Mouse (Mus musculus) intestine, postnatal 0 days (tissue): Measurements from ENCODE around the gene Carmil1. TPM values are rescaled to one million over a fixed set of nuclear protein-coding genes. Genes with fewer than 3 reads are reported as not detected.

ENCODE experiments used
- ATAC-seq: fragments of 200-750 bp; cut with Nextera tagmentation; 2 replicates; pipeline ENCODE4 v1.8.0; 2017; ENCODE audit warnings: mild to moderate bottlenecking, moderate TSS enrichment, moderate library complexity
- H3K27ac ChIP-seq: fragments of 300-500 bp; sonication (generic); 2 replicates; pipeline ENCODE4 v1.5.1; 2014; ENCODE audit warnings: mild to moderate bottlenecking, low read depth, low read length, moderate library complexity
- H3K27me3 ChIP-seq: fragments of 300-500 bp; sonication (generic); replicated peaks from 2 replicates; pipeline ENCODE4 v1.6.1; 2014; ENCODE audit warnings: low read length, mixed read lengths; ENCODE audit not compliant: control insufficient read depth, insufficient read depth
- H3K36me3 ChIP-seq: fragments of 300-500 bp; sonication (generic); 2 replicates; pipeline ENCODE4 v1.6.1; 2014; ENCODE audit warnings: mild to moderate bottlenecking, moderate library complexity; ENCODE audit not compliant: control insufficient read depth, insufficient read depth
- H3K4me1 ChIP-seq: fragments of 300-500 bp; sonication (generic); replicated peaks from 2 replicates; pipeline ENCODE4 v1.6.1; 2014; ENCODE audit warnings: antibody characterized with exemption, low read length, mixed read lengths; ENCODE audit not compliant: control insufficient read depth, insufficient read depth
- H3K4me2 ChIP-seq: fragments of 300-500 bp; sonication (generic); replicated peaks from 2 replicates; pipeline ENCODE4 v1.6.1; 2014; ENCODE audit warnings: low read depth, mild to moderate bottlenecking, moderate library complexity
- H3K4me3 ChIP-seq: fragments of 300-500 bp; sonication (generic); 2 replicates; pipeline ENCODE4 v1.5.1; 2014; ENCODE audit warnings: low read depth, low read length
- H3K9ac ChIP-seq: fragments of 300-500 bp; sonication (generic); 2 replicates; pipeline ENCODE4 v1.6.1; 2014; ENCODE audit warnings: mild to moderate bottlenecking, low read depth, low read length
- H3K9me3 ChIP-seq: fragments of 300-500 bp; sonication (generic); 2 replicates; pipeline ENCODE4 v1.6.1; 2016; ENCODE audit warnings: mixed run types; ENCODE audit not compliant: control insufficient read depth
- CTCF ChIP-seq: sonication (generic); IDR thresholded peaks from 2 replicates; pipeline ENCODE4 v1.5.1; 2016; ENCODE audit warnings: low read depth, mild to moderate bottlenecking, control low read depth, antibody characterized with exemption, moderate library complexity
- WGBS: fragments of 180-500 bp; shearing (Covaris S2); extraction: QIAGEN DNeasy Blood & Tissue Kit; methylation state at CpG from one replicate; pipeline ENCODE4 v1.1.7; 2014; 5-methylcytosine and 5-hydroxymethylcytosine counted together
- polyA plus RNA-seq: library from polyadenylated mRNA; unstranded; fragments of >200 nt; fragmentation: Nextera tagmentation; extraction: Ambion mirVana; gene quantifications from 2 replicates; pipeline ENCODE4 v1.2.1, GENCODE M21; 2015

The Carmil1 gene
- 25.6 and 25.9 TPM in 2 replicates for polyA plus RNA-seq

- peak within 1 kb of the TSS; percentile 53 for H3K9ac ChIP-seq
These were observed at the start of gene Carmil1 for GRCm38 (mm10) chr13:24280439-24281431. TSS of gene Carmil1 (minus strand) at chr13:24280795.

DNA sequence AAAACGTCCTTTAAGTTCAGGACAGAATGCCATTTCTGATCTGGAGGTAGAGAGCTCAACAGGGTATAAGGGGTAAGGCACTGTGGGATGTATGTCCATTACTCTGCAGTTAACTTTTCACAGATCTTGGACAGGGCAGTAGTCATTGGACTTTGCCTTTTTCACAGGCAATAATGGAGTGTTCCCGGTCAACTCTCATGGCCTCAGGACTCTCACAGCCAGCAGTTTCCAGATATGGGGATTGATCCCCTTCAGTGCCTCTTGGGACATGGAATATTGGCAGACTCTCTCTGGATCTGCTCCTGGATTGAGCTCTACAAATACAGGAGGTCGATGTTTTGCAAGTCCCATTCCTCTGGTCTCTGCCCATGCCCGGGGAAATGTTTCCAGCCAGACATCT is 49.5 kb upstream of the Carmil1 start:
- no peaks in the 10 kb centered on the region for H3K36me3 ChIP-seq
- H3K9ac ChIP-seq, result no peak overlapping the region
- no peaks in the 10 kb centered on the region for H3K9me3 ChIP-seq
- no peak for ATAC-seq
- no peak for TF ChIP-seq CTCF
- H3K4me1 ChIP-seq, result 0 out of 2 replicates have a peak, but pooled peaks cover 2% of the 10 kb centered on the region
- H3K4me3 ChIP-seq, result no peak overlapping the region
- H3K4me2 ChIP-seq, result no peak overlapping the region
- WGBS, result 63% methylated on average over 4 of the region's 4 CpGs
- H3K27ac ChIP-seq, result no peak overlapping the region
- H3K27me3 ChIP-seq, result no peaks in the 10 kb centered on the region

More at GRCm38 (mm10) chr13:24280439-24281431, at the start of gene Carmil1:
- WGBS, result under 1% methylated on average over 95 of the region's 96 CpGs
- Histone ChIP-seq H3K4me1 (no peaks in the 10 kb centered on the region; the same call in 1 of the 2 replicates), H3K4me2 (peak within 1 kb of the TSS; percentile 90), H3K36me3 (peaks cover 3% of the 10 kb centered on the region; the same call in 1 of the 2 replicates), H3K27me3 (no peaks in the 10 kb centered on the region), H3K9me3 (no peaks in the 10 kb centered on the region), H3K27ac (peak within 1 kb of the TSS; percentile 76), H3K4me3 (peak within 1 kb of the TSS; percentile 63)
- ATAC-seq, result peak; percentile 97
- peak; percentile 88 for TF ChIP-seq CTCF

- no peak overlapping the region for H3K9ac ChIP-seq
- H3K27ac ChIP-seq, result no peak overlapping the region
- WGBS, result 77% methylated on average over 9 of the region's 9 CpGs
- H3K4me1 ChIP-seq, result 0 out of 2 replicates have a peak, but pooled peaks cover 2% of the 10 kb centered on the region
- ATAC-seq, result no peak
- H3K36me3 ChIP-seq, result no peaks in the 10 kb centered on the region
- no peaks in the 10 kb centered on the region for H3K27me3 ChIP-seq
- no peaks in the 10 kb centered on the region for H3K9me3 ChIP-seq
- H3K4me3 ChIP-seq, result no peak overlapping the region
- H3K4me2 ChIP-seq, result no peak overlapping the region
- TF ChIP-seq CTCF, result no peak
These were observed 47.6 kb upstream of the Carmil1 start for GRCm38 (mm10) chr13:24328036-24328817.

- ATAC-seq, result no peak
- H3K9ac ChIP-seq, result no peak within 1 kb of the TSS
- no peaks in the 10 kb centered on the region for H3K9me3 ChIP-seq
- H3K4me2 ChIP-seq, result no peak within 1 kb of the TSS
- H3K4me1 ChIP-seq, result 0 out of 2 replicates have a peak, but pooled peaks cover 2% of the 10 kb centered on the region
- no peaks in the 10 kb centered on the region for H3K27me3 ChIP-seq
- TF ChIP-seq CTCF, result no peak
- WGBS, result 52% methylated on average over 5 of the region's 5 CpGs
- no peaks in the 10 kb centered on the region for H3K36me3 ChIP-seq
- no peak within 1 kb of the TSS for H3K4me3 ChIP-seq
- H3K27ac ChIP-seq, result no peak within 1 kb of the TSS
These were observed 46.6 kb upstream of the Carmil1 start, which contains the start of gene Cmah for GRCm38 (mm10) chr13:24327201-24327600. TSS of gene Cmah (plus strand) at chr13:24327404.

DNA sequence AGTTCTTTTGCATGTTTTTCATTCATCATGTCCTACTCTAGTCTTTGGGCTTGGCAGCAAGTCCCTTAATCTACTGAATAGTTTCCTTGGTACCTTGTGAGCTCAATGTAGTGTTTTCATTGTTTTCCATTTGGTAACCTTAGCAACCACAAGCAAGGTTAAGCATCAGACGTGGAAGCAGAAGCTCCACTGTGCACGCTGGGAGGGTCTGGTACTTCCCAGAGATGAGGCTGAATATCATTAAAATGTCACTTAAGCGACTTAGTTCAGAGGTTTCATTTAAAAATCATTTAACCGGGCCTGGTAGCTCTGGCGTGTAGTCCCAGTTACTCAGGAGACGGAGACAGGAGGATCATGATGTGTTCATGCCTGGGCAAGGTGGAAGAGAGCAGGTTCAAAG is 40.7 kb upstream of the Carmil1 start:
- no peak overlapping the region for H3K9ac ChIP-seq
- no peaks in the 10 kb centered on the region for H3K27me3 ChIP-seq
- no peak overlapping the region for H3K27ac ChIP-seq
- no peak overlapping the region for H3K4me2 ChIP-seq
- WGBS, result 73% methylated on average over 6 of the region's 6 CpGs
- H3K36me3 ChIP-seq, result no peaks in the 10 kb centered on the region
- ATAC-seq, result no peak
- no peaks in the 10 kb centered on the region for H3K4me1 ChIP-seq
- no peak for TF ChIP-seq CTCF
- H3K9me3 ChIP-seq, result no peaks in the 10 kb centered on the region
- no peak overlapping the region for H3K4me3 ChIP-seq

DNA sequence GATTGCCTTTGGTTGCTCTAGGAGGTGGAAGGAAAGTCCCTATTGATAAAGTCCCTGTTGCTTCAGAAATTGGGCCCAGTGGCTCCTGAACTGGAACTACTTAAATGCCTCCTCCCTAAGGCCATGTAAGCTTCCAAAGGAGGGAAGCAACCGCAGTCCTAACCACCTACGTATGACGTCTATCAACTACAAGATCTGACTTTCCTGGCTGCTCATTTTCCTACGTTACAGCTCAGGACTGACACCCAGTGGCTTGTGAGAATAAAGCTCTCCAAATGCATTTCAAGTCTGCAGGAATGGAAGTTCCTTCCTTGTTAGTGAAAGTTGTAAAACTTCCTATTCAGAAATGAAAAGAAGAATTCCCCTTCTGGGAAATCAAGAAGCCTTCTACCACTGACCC is 38.0 kb upstream of the Carmil1 start:
- H3K9ac ChIP-seq, result no peak overlapping the region
- WGBS, result 18% methylated on average over 4 of the region's 4 CpGs
- H3K4me2 ChIP-seq, result no peak overlapping the region
- H3K27me3 ChIP-seq, result no peaks in the 10 kb centered on the region
- ATAC-seq, result no peak
- no peaks in the 10 kb centered on the region for H3K9me3 ChIP-seq
- H3K27ac ChIP-seq, result no peak overlapping the region
- H3K36me3 ChIP-seq, result no peaks in the 10 kb centered on the region
- H3K4me1 ChIP-seq, result no peaks in the 10 kb centered on the region
- H3K4me3 ChIP-seq, result no peak overlapping the region
- TF ChIP-seq CTCF, result peak; percentile 78
